Mouse (Mus musculus) brain, embryonic 14.5 days (tissue): ENCODE data around the gene Zfp422.

Experiments
- CTCF ChIP-seq: fragments of 200-500 bp; IDR thresholded peaks from 2 replicates; pipeline ENCODE4 v1.5.1; 2012; ENCODE audit warnings: inconsistent platforms, mild to moderate bottlenecking, moderate library complexity, borderline replicate concordance; ENCODE audit not compliant: insufficient read depth, insufficient read length; ENCODE audit errors: extremely low read depth
- POLR2A ChIP-seq: fragments of 200-500 bp; IDR thresholded peaks from 2 replicates; pipeline ENCODE4 v1.6.1; 2012; ENCODE audit warnings: mild to moderate bottlenecking, inconsistent platforms, borderline replicate concordance; ENCODE audit not compliant: poor library complexity, insufficient read depth, insufficient read length, severe bottlenecking; ENCODE audit errors: extremely low read depth

DNA sequence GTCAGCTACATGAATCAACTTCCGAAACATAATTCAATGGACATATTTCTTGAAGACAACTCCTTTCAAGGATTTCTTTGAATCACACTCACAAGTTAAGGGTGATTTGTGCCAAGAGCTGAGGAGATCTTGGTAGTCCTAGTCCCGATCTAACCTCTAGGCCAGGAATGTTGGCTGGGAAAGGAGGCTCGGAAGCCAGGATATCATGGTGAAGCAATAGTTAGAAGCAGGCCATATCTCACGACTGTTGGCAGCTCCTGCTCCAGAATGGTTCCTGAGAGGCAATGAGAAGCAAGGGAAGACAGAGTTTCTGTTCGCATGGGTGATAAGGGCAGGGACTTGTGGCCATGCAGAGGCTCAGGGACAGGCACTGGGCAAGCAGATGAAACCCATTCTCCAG is 8.7 kb upstream of the Zfp422 start:
- TF ChIP-seq CTCF (no peak), POLR2A (no peak)
